Mouse (Mus musculus): ENCODE results near the gene Glod4.

Gene Glod4

GRCm38 (mm10) chr11:76146187-76147010 is 97.1 kb downstream of the Glod4 start:
- no peak for DNase-seq (ENCODE audit: low spot score)

GRCm38 (mm10) chr11:76145169-76145568 is 98.4 kb downstream of the Glod4 start:
- DNase-seq (ENCODE audit: low spot score) = no peak

- no peak for DNase-seq (ENCODE audit: low spot score)
These were observed 99.1 kb downstream of the Glod4 start for GRCm38 (mm10) chr11:76144386-76144785.

GRCm38 (mm10) chr11:76137996-76138395 is 105.5 kb downstream of the Glod4 start:
- no peak for DNase-seq (ENCODE audit: low spot score)

- no peak for DNase-seq (ENCODE audit: low spot score)
These were observed 107.7 kb downstream of the Glod4 start for GRCm38 (mm10) chr11:76135641-76136437.

- DNase-seq (ENCODE audit: low spot score) = no peak
These were observed 112.7 kb downstream of the Glod4 start for GRCm38 (mm10) chr11:76130859-76131258.

GRCm38 (mm10) chr11:76125386-76125785 is 118.1 kb downstream of the Glod4 start:
- no peak for DNase-seq (ENCODE audit: low spot score)

- DNase-seq (ENCODE audit: low spot score) = no peak
These were observed 120.0 kb downstream of the Glod4 start for GRCm38 (mm10) chr11:76123517-76123916.

GRCm38 (mm10) chr11:76122571-76122970 is 121.0 kb downstream of the Glod4 start:
- DNase-seq (ENCODE audit: low spot score) = no peak

GRCm38 (mm10) chr11:76121086-76121485 is 122.4 kb downstream of the Glod4 start:
- DNase-seq (ENCODE audit: low spot score) = no peak

- DNase-seq (ENCODE audit: low spot score) = no peak
These were observed 123.1 kb downstream of the Glod4 start for GRCm38 (mm10) chr11:76120407-76120901.

- DNase-seq (ENCODE audit: low spot score) = no peak
These were observed 133.1 kb downstream of the Glod4 start for GRCm38 (mm10) chr11:76110416-76110815.

GRCm38 (mm10) chr11:76106551-76107496 is 136.7 kb downstream of the Glod4 start:
- no peak for DNase-seq (ENCODE audit: low spot score)

GRCm38 (mm10) chr11:76101154-76101553 is 142.4 kb downstream of the Glod4 start:
- no peak for DNase-seq (ENCODE audit: low spot score)

GRCm38 (mm10) chr11:76099193-76099975 is 144.1 kb downstream of the Glod4 start:
- DNase-seq (ENCODE audit: low spot score) = no peak

- no peak for DNase-seq (ENCODE audit: low spot score)
These were observed 149.9 kb downstream of the Glod4 start for GRCm38 (mm10) chr11:76093610-76094009.

- no peak for DNase-seq (ENCODE audit: low spot score)
These were observed 153.7 kb downstream of the Glod4 start for GRCm38 (mm10) chr11:76089776-76090175.

GRCm38 (mm10) chr11:76088506-76088905 is 155.0 kb downstream of the Glod4 start:
- no peak for DNase-seq (ENCODE audit: low spot score)

- peak; percentile 81 for DNase-seq (ENCODE audit: low spot score)
These were observed 157.5 kb downstream of the Glod4 start for GRCm38 (mm10) chr11:76085898-76086591.

- no peak for DNase-seq (ENCODE audit: low spot score)
These were observed 158.6 kb downstream of the Glod4 start for GRCm38 (mm10) chr11:76084943-76085342.

Measured in testis, postnatal 10 days (tissue).